Mouse (Mus musculus) mature B cell (primary cell): Measurements from ENCODE around the gene Myh14.

ENCODE experiments used
- in situ Hi-C: fragments of 300-500 bp; cut with MboI; formaldehyde crosslinking; loops from 2 replicates; pipeline ENCODE4 v1.14.3; 2019

Myh14 gene

GRCm38 (mm10) chr7:44600691-44601262 lies 69.9 kb downstream of the Myh14 start:
- in situ Hi-C loops = no loop called here

- in situ Hi-C loops = no loop called here
Observed at GRCm38 (mm10) chr7:44598336-44598735, 72.3 kb downstream of the Myh14 start.

- in situ Hi-C loops = no loop called here
Observed at GRCm38 (mm10) chr7:44597666-44598065, 73.0 kb downstream of the Myh14 start.

- in situ Hi-C loops = no loop called here
Observed at GRCm38 (mm10) chr7:44596996-44597538, 73.6 kb downstream of the Myh14 start.

DNA sequence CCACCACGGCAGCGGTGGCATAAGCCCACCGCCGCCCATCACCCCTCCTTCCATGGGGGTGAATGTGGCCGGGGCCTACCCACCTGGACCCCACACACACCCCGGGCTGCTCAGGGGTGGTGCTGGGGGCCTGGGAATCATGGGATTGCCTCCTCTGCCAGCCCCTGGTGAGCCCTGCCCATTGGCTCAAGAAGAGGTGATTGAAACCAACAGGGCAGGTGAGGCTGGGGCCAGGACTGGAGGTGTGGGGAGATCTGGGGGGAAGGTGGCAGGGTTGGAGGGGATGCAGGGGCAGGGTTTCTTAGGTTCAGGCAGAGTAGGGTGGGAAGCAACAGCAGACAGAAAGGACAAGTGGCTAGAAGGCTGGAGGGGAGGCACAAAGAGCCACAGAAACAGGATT lies 74.6 kb downstream of the Myh14 start:
- in situ Hi-C loops = no loop called here

DNA sequence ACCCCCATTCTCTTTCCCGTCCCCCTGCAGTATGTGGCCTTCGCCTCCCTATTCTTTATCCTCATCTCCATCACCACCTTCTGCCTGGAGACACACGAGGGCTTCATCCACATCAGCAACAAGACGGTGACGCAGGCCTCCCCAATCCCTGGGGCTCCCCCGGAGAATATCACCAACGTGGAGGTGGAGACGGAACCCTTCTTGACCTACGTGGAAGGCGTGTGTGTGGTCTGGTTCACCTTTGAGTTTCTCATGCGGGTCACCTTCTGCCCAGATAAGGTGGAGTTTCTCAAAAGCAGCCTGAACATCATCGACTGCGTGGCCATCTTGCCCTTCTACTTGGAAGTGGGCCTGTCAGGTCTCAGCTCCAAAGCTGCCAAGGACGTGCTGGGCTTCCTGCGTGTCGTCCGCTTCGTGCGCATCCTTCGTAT lies 75.5 kb downstream of the Myh14 start:
- in situ Hi-C loops = no loop called here

DNA sequence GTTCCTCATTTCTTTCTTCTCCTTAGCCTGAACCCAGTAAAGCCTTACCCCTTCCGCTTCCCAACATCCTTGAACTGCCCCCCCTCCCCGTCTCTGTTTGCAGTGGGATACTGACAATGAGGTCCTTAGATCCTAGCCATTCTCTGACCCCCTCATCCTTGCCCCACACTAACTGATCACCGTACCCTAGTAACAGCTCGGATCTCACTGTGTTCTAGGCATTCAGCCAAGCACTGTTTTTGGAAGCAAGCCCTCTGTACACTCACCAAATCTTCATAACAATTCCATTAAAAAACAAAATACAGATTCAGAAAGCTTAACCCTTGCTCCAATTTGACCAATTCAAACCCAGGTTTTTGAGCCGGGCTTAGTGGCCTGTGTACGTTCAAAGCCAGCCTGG lies 76.4 kb downstream of the Myh14 start:
- in situ Hi-C loops = no loop called here

- in situ Hi-C loops = no loop called here
Observed at GRCm38 (mm10) chr7:44593775-44594174, 76.9 kb downstream of the Myh14 start.

GRCm38 (mm10) chr7:44593051-44593450 lies 77.6 kb downstream of the Myh14 start:
- in situ Hi-C loops = no loop called here

DNA sequence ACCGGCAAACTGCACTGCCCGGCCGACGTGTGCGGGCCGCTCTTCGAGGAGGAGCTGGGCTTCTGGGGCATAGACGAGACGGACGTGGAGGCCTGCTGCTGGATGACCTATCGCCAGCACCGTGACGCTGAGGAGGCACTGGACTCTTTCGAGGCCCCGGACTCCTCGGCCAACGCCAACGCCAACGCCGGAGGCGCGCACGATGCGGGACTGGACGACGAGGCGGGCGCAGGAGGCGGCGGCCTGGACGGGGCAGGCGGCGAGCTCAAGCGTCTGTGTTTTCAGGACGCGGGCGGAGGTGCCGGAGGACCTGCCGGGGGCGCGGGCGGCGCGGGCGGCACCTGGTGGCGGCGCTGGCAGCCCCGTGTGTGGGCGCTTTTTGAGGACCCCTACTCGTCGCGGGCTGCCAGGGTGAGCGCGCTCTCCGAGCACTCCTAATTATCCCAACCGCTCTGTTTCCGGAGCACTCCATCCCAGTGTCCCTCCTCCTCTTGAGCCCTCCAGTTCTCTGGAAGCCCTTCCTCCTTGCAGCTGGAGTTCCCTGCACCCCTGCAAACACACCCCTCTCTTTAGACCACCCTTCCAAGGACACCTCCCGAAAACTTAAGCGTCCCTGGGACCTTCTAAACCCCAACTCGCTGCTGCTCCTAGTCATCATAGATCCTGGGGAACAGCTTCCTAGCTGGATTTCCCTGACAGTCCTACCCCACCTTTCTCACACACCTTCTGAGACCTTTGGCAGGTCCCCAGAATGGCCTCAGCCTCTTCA lies 79.1 kb downstream of the Myh14 start:
- in situ Hi-C loops = no loop called here

DNA sequence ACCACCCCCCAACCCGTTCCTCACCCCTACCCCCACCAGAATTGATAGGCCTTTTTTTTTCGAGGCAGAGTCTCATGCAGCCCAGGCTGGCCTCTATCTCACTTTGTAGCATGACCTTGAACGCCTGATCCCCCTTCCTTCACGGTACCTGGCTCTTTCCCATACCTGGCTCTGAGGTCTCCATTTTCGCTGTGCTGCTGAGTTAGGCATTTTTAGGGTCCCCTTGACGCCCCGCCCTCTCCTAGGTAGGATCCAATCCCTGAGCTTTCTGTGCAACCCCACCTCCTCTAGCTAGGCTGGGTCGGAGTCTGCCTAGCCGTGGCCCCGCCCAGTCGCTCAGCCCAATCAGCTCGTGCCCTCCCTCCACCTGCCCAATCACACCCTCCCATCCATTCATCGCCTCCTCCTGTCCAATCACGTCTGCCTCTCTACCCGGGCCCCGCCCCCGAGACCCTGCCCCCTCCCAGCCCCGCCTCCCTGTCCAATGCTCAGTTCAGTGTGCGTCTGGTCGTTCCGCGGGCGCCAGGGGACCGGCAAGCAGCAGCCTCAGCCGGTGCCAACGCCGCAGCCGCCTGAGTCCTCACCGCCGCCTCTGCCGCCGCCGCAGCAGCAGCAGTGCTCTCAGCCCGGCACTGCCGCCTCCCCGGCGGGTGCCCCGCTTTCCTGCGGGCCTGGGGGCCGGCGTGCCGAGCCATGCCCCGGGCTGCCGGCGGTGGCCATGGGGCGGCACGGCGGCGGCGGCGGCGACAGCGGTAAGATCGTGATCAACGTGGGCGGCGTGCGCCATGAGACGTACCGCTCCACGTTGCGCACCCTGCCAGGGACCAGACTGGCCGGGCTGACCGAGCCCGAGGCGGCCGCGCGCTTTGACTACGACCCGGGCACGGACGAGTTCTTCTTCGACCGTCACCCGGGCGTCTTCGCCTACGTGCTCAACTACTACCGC lies 80.0 kb downstream of the Myh14 start, which contains the start of gene Kcnc3:
TSS of gene Kcnc3 (plus strand) at position 263 of the 946 bp plus-strand sequence.
- in situ Hi-C loops = no loop called here

DNA sequence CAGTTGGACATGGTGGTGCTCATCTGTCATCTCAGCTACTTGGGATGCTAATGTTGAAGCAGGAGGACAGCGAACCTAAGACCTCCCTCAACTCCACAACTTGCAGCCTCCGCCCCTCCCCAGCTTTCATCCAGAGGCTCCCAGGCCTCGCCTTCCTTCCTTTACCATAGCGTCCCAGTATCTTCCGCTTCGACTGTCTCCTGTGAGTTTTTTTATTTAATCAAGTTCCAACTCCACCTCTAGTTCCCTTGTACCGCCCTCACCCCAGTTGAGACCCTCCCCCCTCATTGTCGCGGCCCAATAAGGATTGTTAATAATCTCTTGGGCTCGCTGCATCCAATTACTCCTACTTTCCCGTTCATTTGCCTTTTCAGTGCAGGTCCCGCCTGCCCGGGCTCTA lies 80.7 kb downstream of the Myh14 start:
- in situ Hi-C loops = no loop called here

- in situ Hi-C loops = no loop called here
Observed at GRCm38 (mm10) chr7:44589149-44589548, 81.5 kb downstream of the Myh14 start.

- in situ Hi-C loops = no loop called here
Observed at GRCm38 (mm10) chr7:44588338-44588737, 82.3 kb downstream of the Myh14 start.

- in situ Hi-C loops = no loop called here
Observed at GRCm38 (mm10) chr7:44587676-44588075, 83.0 kb downstream of the Myh14 start.

GRCm38 (mm10) chr7:44586930-44587329 lies 83.7 kb downstream of the Myh14 start:
- in situ Hi-C loops = no loop called here

GRCm38 (mm10) chr7:44586518-44586917 lies 84.1 kb downstream of the Myh14 start:
- in situ Hi-C loops = no loop called here

- in situ Hi-C loops = no loop called here
Observed at GRCm38 (mm10) chr7:44585606-44586005, 85.0 kb downstream of the Myh14 start.

DNA sequence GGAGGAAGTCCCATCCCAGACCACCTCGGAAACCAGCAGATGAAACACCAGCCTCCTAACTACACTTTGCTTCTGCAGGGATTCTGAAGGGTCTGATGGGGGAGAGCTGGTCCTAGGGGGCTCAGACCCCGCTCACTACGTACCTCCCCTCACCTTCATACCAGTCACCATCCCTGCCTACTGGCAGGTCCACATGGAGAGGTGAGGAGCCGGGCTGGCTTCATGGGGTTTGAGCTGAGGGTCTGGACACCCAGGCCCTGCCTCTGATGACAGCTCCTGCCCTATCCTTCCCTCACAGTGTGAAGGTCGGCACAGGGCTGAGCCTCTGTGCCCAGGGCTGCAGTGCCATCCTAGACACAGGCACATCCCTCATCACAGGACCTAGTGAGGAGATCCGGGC lies 85.7 kb downstream of the Myh14 start:
- in situ Hi-C loops = no loop called here

DNA sequence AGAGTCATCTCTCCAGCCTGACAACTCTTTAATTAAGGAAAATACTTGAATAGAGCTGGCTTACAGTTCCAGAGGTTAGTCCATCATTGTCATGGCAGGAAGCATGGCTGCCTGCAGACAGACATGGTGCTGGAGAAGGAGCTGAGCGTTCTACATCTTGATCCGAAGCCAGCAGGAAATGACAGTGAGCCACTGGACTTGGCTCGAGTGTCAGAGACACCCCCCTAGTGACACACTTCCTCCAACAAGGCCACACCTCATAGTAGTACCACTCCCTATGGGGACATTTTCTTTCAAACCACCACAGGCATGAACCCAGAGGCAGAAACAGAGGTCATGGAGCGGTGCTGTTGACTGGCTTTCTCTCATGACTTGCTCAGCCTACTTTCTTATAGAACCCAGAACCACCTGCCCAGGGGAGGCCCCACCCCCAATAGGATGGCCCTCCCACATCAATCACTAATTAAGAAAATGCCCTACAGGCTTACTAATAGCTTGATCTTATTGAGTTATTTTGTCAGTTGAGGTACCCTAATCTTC lies 86.3 kb downstream of the Myh14 start:
- in situ Hi-C loops = no loop called here

DNA sequence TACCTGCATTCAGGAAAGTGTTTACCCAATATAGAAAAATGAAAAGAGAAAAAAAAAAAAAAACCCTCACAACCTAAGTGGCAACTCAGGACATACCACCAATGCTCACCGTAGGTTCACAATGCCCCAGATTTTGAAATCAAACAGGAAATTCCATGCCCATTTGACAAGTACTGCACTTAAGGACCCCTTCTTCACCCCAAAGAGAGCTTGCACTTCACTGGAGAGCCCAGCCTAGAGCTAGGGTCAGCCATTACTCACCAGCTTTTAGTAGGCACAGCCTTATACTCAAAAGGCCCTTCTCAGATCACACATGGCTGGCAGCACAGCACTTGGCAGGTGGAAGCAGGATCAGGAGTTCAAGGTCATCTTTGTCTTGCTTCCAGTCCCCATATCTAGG lies 87.5 kb downstream of the Myh14 start:
- in situ Hi-C loops = no loop called here

GRCm38 (mm10) chr7:44582709-44583108 lies 87.9 kb downstream of the Myh14 start:
- in situ Hi-C loops = no loop called here
